Mouse (Mus musculus): ENCODE data around the gene Gm38392.

GRCm38 (mm10) chr3:88242531-88242930 lies 44.5 kb downstream of the Gm38392 start:
- TF ChIP-seq CTCF (IDR thresholded peaks at IDR 0.05; ENCODE audit: extremely low read depth, insufficient read depth, low read length) (peak; percentile 91), POLR2A (IDR thresholded peaks at IDR 0.05; ENCODE audit: extremely low read depth, insufficient read depth, low read length) (no peak)
